Mouse (Mus musculus): ENCODE measurements around the gene Proser2.

DNA sequence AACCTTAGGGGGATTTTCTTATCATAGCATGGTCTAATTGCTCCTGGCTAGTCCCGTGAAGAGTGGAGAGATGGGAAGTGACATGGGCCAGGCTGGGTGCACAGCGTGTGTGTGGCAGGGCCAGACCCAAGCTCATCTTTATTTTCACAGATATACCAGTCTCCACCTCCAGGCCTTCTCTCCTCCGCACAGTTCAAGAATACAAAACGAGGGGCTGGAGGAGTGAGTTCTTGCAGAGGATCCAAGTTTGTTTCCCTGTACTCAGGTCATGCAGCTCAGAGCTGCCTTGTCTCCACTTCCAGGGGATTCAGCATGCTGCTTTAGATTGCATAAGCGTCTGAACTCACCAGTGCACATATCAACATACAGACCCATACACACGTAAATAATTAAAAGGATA lies 47.4 kb downstream of the Proser2 start:
- TF ChIP-seq CTCF (IDR thresholded peaks at IDR 0.05; ENCODE audit: extremely low read depth, insufficient read depth, low read length) (no peak), POLR2A (IDR thresholded peaks at IDR 0.05; ENCODE audit: extremely low read depth, insufficient read depth, low read length) (no peak)
